Mouse (Mus musculus): ENCODE results near the gene Rpl6. TPM values are rescaled to one million over a fixed set of nuclear protein-coding genes. Genes with fewer than 3 reads are reported as not detected.

Rpl6 gene
- total RNA-seq, 2 experiments from 2014 or later, result 820 to 822 TPM

Other genes with a start within 250 kb of the Rpl6 start
- gene Rph3a, start 194.4 kb upstream of the Rpl6 start, total RNA-seq (2021), result under 1 TPM in 1 of 2 experiments, not detected in 1; 0.07 TPM
- 100 to 1,000 TPM in 1 of 2 experiments, 10 to 100 TPM in 1; 99.0 to 107 TPM for gene Ptpn11, start 13.1 kb upstream of the Rpl6 start, total RNA-seq (2021)
- gene Hectd4, start 15.7 kb downstream of the Rpl6 start, total RNA-seq (2021), result 10 to 100 TPM; 22.7 to 25.8 TPM
- gene Trafd1, start 181.2 kb downstream of the Rpl6 start, total RNA-seq (2021), result 10 to 100 TPM; 55.0 to 66.2 TPM
- 10 to 100 TPM; 21.6 TPM for gene Naa25, start 193.5 kb downstream of the Rpl6 start, total RNA-seq (2021)
- 1 to 10 TPM; 5.5 to 5.6 TPM for gene Tmem116, start 247.4 kb downstream of the Rpl6 start, total RNA-seq (2021)
- gene Erp29, start 248.0 kb downstream of the Rpl6 start, total RNA-seq (2021), result 100 to 1,000 TPM; 110 TPM